Comparison of ENCODE assay signal across 10 mouse cellular contexts in the genomic region with DNA sequence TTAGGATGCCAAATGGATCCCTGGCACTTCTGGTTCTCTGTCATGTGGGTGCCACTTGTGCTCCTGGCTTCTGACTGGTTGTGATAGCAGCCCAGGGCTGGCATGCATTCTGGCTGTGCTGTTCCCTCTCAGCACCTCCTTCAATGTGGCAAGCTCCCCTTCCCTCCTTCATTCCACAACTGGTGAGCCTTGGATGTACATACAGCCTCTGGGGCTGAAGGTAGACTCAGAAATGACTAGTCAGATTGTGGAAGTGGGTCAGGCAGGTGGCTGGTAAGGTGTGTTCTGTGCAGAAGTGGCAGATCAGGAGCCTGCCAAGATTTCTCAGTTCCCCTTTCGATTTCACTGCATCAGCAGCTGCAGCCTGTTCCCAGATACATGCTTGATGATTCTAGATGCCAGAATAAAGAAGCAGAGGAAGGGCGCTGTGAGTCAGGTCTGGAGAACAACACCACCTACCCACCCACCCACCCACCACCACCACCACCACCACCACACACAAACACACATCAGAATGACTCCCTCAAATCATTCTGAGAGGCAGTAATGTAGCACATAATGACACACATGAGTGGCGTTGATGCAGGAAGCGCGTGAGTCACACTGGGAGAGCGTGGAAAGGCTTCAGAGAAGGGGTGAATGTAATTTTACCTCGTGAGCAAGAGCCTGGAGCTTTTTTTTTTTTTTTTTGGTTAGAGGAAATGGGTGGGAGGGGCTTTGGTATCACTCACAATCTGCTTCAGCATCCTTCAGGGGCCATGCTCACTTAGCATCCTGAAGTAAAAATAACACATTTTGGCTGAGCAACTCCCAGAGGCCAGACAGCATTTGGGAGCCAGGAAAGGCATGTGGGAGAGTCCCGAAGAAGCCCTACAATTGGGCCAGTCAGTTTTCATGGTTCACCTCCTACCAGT.
DNase-seq lines count a peak whose midpoint lies in the region; ATAC-seq and TF ChIP-seq lines count a peak whose summit lies in the region.
"Had no signal": no experiment of that assay in that cellular context is flagged by ENCODE, and none has a peak within 500 bp of the region (broad histone marks: within the 10 kb centered on the region; RNA-seq: fewer than 3 reads in every experiment).

No protein-coding gene starts in this region.

- WGBS in hindbrain, postnatal 0 days: 65% methylated on average over 8 of the region's 8 CpGs
- 76% methylated on average over 8 of the region's 8 CpGs for WGBS in hindbrain, embryonic 14.5 days

- H3K9ac ChIP-seq in hindbrain, postnatal 0 days (replicated peaks; ENCODE audit: low read length): no peak overlapping the region
- no peak overlapping the region for H3K9ac ChIP-seq in hindbrain, embryonic 14.5 days
- H3K9ac ChIP-seq: heart, embryonic 13.5 days had no signal

- H3K4me1 ChIP-seq in hindbrain, postnatal 0 days (ENCODE audit: insufficient read depth, low read length): no peaks in the 10 kb centered on the region
- H3K4me1 ChIP-seq in hindbrain, embryonic 14.5 days (replicated peaks; ENCODE audit: control insufficient read depth, insufficient read depth, low read length): no peaks in the 10 kb centered on the region
- H3K4me1 ChIP-seq: heart, embryonic 13.5 days had no signal

- H3K4me3 ChIP-seq in hindbrain, postnatal 0 days (ENCODE audit: low read length): no peak overlapping the region
- H3K4me3 ChIP-seq in hindbrain, embryonic 14.5 days (replicated peaks; ENCODE audit: low read length): no peak overlapping the region
- H3K4me3 ChIP-seq: heart, embryonic 13.5 days had no signal

- no peak for TF ChIP-seq CTCF in hindbrain, postnatal 0 days (IDR thresholded peaks at IDR 0.05; ENCODE audit: low read depth)

- H3K4me2 ChIP-seq in hindbrain, postnatal 0 days (ENCODE audit: low read depth, low read length): no peak overlapping the region
- H3K4me2 ChIP-seq in hindbrain, embryonic 14.5 days (replicated peaks): no peak overlapping the region
- H3K4me2 ChIP-seq: heart, embryonic 13.5 days had no signal

- no peaks in the 10 kb centered on the region for H3K36me3 ChIP-seq in hindbrain, postnatal 0 days (ENCODE audit: insufficient read depth, low read length)
- H3K36me3 ChIP-seq in hindbrain, embryonic 14.5 days (replicated peaks; ENCODE audit: control insufficient read depth, insufficient read depth): no peaks in the 10 kb centered on the region
- H3K36me3 ChIP-seq: heart, embryonic 13.5 days had no signal

- H3K27ac ChIP-seq in hindbrain, postnatal 0 days: no peak overlapping the region
- no peak overlapping the region for H3K27ac ChIP-seq in hindbrain, embryonic 14.5 days
- H3K27ac ChIP-seq: heart, embryonic 13.5 days; macrophage had no signal

- ATAC-seq in hindbrain, postnatal 0 days: no peak
- ATAC-seq in hindbrain, embryonic 14.5 days (ENCODE audit: low FRiP score): no peak
- no peak for ATAC-seq in erythroblast, adult 5-6 weeks (replicated peaks; ENCODE audit: low FRiP score, poor library complexity, severe bottlenecking)

- H3K9me3 ChIP-seq in hindbrain, postnatal 0 days (ENCODE audit: low read length): no peaks in the 10 kb centered on the region
- H3K9me3 ChIP-seq in hindbrain, embryonic 14.5 days (ENCODE audit: control insufficient read depth, low read length): no peaks in the 10 kb centered on the region

- H3K27me3 ChIP-seq in hindbrain, postnatal 0 days (ENCODE audit: insufficient read depth, low read length): no peaks in the 10 kb centered on the region
- H3K27me3 ChIP-seq in hindbrain, embryonic 14.5 days (ENCODE audit: control insufficient read depth, insufficient read depth, low read length): no peaks in the 10 kb centered on the region
- H3K27me3 ChIP-seq: heart, embryonic 13.5 days had no signal

- DNase-seq in hindbrain, postnatal 0 days (ENCODE audit: low spot score): peak; percentile 3
- DNase-seq in hindbrain, embryonic 14.5 days (ENCODE audit: low spot score): no peak
- peak; percentile 3 to 6 for DNase-seq in cerebellum, postnatal 14 days
- peak; percentile 45 to 56 for DNase-seq in layer of hippocampus, postnatal 14 days (ENCODE audit: low spot score in 2 of 2)
- DNase-seq in spleen, postnatal 36 days (ENCODE audit: low spot score in 2 of 2): peak; percentile 75 to 78
- DNase-seq in ovary, postnatal 36 days (ENCODE audit: low spot score): no peak
- no peak for DNase-seq in urinary bladder, postnatal 14 days (ENCODE audit: low spot score)

Comparison
In these comparisons a context has a peak if more than half of its experiments do, and no peak if none do; other contexts are left out.
1. DNase-seq: peak in hindbrain, postnatal 0 days (single experiment), cerebellum, postnatal 14 days (2 of 2), layer of hippocampus, postnatal 14 days (2 of 2) and spleen, postnatal 36 days (2 of 2); none in hindbrain, embryonic 14.5 days (single experiment), ovary, postnatal 36 days (single experiment) and urinary bladder, postnatal 14 days (single experiment).